Mouse (Mus musculus) testis, adult 2 months (tissue): ENCODE results near the gene Egln2.

ENCODE experiments used
- CTCF ChIP-seq: fragments of 200-500 bp; IDR thresholded peaks from 2 replicates; pipeline ENCODE4 v1.5.1; 2012; ENCODE audit warnings: low read depth, mild to moderate bottlenecking, inconsistent platforms, low read length, moderate library complexity; ENCODE audit not compliant: control insufficient read depth, insufficient read depth, insufficient replicate concordance
- POLR2A ChIP-seq: fragments of 200-500 bp; IDR thresholded peaks from 2 replicates; pipeline ENCODE4 v1.6.1; 2012; ENCODE audit warnings: low read depth, mild to moderate bottlenecking, inconsistent platforms, low read length, moderate library complexity; ENCODE audit not compliant: control insufficient read depth

GRCm38 (mm10) chr7:27170981-27171380 is 4.4 kb upstream of the Egln2 start:
- TF ChIP-seq POLR2A (no peak), CTCF (no peak)
